Mouse (Mus musculus) Patski (cell line): ENCODE measurements around the gene Gtf2ird2. TPM values are rescaled to one million over a fixed set of nuclear protein-coding genes. Genes with fewer than 3 reads are reported as not detected.

ENCODE experiments used
- ATAC-seq: fragments of 100-300 bp; one replicate; pipeline ENCODE4 v1.8.0; 2021
- CTCF ChIA-PET: fragments of 350-600 bp; sonication (Branson Sonifier 250); formaldehyde crosslinking; loops from one replicate; lab custom pipeline; 2022; ENCODE audit warnings: inconsistent platforms; lab: Charles Lee
- POLR2A ChIA-PET: fragments of 350-600 bp; sonication (Branson Sonifier 250); formaldehyde crosslinking; loops from one replicate; lab custom pipeline; 2022; ENCODE audit warnings: antibody characterized with exemption, inconsistent platforms; lab: Charles Lee
- DNase-seq: peaks from one replicate; pipeline ENCODE4 v3.0.0-alpha.2; 2011; ENCODE audit warnings: low read depth, low spot score
- H3K27me3 ChIP-seq: fragments of 371-371 bp; one replicate; pipeline ENCODE4 v1.5.1; 2021
- CTCF ChIP-seq: fragments of 100-300 bp; IDR thresholded peaks from one replicate; pipeline ENCODE4 v1.5.1; 2021
- in situ Hi-C: fragments of 300-500 bp; cut with MboI; formaldehyde crosslinking; loops from 3 replicates; pipeline ENCODE4 v1.11.1; 2018; ENCODE audit warnings: low pct_unique_long_range_greater_than_20kb, mixed read lengths
- polyA plus RNA-seq: library from polyadenylated mRNA; unstranded; gene quantifications from one replicate; pipeline ENCODE4 v1.2.3, GENCODE M21; 2021

The Gtf2ird2 gene
- 11.1 TPM for polyA plus RNA-seq

GRCm38 (mm10) chr5:134183880-134184808, at the start of gene Gtf2ird2:
Gene Gtf2ird2, plus strand, starts transcription at chr5:134184019.
- DNase-seq (peak; percentile 97), ATAC-seq (peak; percentile 90)
- in situ Hi-C loops = loop anchor here (5.0 kb wide), 2 partner anchors 158 to 298 kb away; no protein-coding TSS in a partner anchor
- ChIA-PET POLR2A (interaction anchor here (0.6 to 0.7 kb wide), 2 partner anchors 140 to 491 kb away, joined by 4 to 10 read pairs; no protein-coding TSS in a partner anchor), CTCF (no interaction called here)
- TF ChIP-seq CTCF = no peak
- no peaks in the 10 kb centered on the region for H3K27me3 ChIP-seq

- POLR2A ChIA-PET = no interaction called here
- TF ChIP-seq CTCF = no peak
- H3K27me3 ChIP-seq = no peaks in the 10 kb centered on the region
- ATAC-seq (no peak), DNase-seq (no peak)
- in situ Hi-C loops = no loop called here
- CTCF ChIA-PET = no interaction called here
Observed at GRCm38 (mm10) chr5:134136022-134136421, 47.8 kb upstream of the Gtf2ird2 start.

GRCm38 (mm10) chr5:134137933-134138332, 45.9 kb upstream of the Gtf2ird2 start:
- no peak for DNase-seq
- ChIA-PET POLR2A (no interaction called here), CTCF (interaction anchor here (1.4 kb wide), 1 partner anchor 9 kb away, joined by 3 read pairs; no protein-coding TSS in a partner anchor)
- no peak for TF ChIP-seq CTCF
- in situ Hi-C loops = no loop called here
- no peak for ATAC-seq
- H3K27me3 ChIP-seq = no peaks in the 10 kb centered on the region

GRCm38 (mm10) chr5:134139429-134139828, 44.4 kb upstream of the Gtf2ird2 start:
- DNase-seq (no peak), ATAC-seq (no peak)
- no peaks in the 10 kb centered on the region for H3K27me3 ChIP-seq
- in situ Hi-C loops = no loop called here
- CTCF ChIA-PET = interaction anchor here (1.3 kb wide), 1 partner anchor 44 kb away, joined by 3 read pairs; no protein-coding TSS in a partner anchor
- POLR2A ChIA-PET = no interaction called here
- no peak for TF ChIP-seq CTCF

GRCm38 (mm10) chr5:134141236-134141635, 42.6 kb upstream of the Gtf2ird2 start:
- ATAC-seq (no peak), DNase-seq (no peak)
- TF ChIP-seq CTCF = no peak
- in situ Hi-C loops = no loop called here
- no peaks in the 10 kb centered on the region for H3K27me3 ChIP-seq
- POLR2A ChIA-PET = no interaction called here
- CTCF ChIA-PET = no interaction called here

GRCm38 (mm10) chr5:134142381-134142780, 41.4 kb upstream of the Gtf2ird2 start:
- DNase-seq = no peak
- TF ChIP-seq CTCF = no peak
- ATAC-seq = no peak
- in situ Hi-C loops = no loop called here
- ChIA-PET POLR2A (interaction anchor here (1.6 kb wide), 1 partner anchor 10 kb away, joined by 3 read pairs; no protein-coding TSS in a partner anchor), CTCF (no interaction called here)
- H3K27me3 ChIP-seq = no peaks in the 10 kb centered on the region

GRCm38 (mm10) chr5:134144986-134145385, 38.8 kb upstream of the Gtf2ird2 start:
- POLR2A ChIA-PET = no interaction called here
- no peak for TF ChIP-seq CTCF

GRCm38 (mm10) chr5:134147194-134147753, 36.5 kb upstream of the Gtf2ird2 start:
- POLR2A ChIA-PET = no interaction called here
- CTCF ChIA-PET = no interaction called here
- in situ Hi-C loops = no loop called here
- peak; percentile 8 for ATAC-seq
- no peaks in the 10 kb centered on the region for H3K27me3 ChIP-seq
- peak; percentile 37 for DNase-seq
- no peak for TF ChIP-seq CTCF

More at GRCm38 (mm10) chr5:134144986-134145385, 38.8 kb upstream of the Gtf2ird2 start:
- in situ Hi-C loops = no loop called here
- no peak for ATAC-seq
- CTCF ChIA-PET = no interaction called here
- no peaks in the 10 kb centered on the region for H3K27me3 ChIP-seq
- DNase-seq = no peak

GRCm38 (mm10) chr5:134148153-134148552, 35.7 kb upstream of the Gtf2ird2 start:
- CTCF ChIA-PET = interaction anchor here (1.0 kb wide), 1 partner anchor 45 kb away, joined by 3 read pairs; no protein-coding TSS in a partner anchor
- H3K27me3 ChIP-seq = no peaks in the 10 kb centered on the region
- ATAC-seq = peak; percentile 1
- POLR2A ChIA-PET = no interaction called here
- in situ Hi-C loops = no loop called here
- no peak for DNase-seq
- no peak for TF ChIP-seq CTCF

- TF ChIP-seq CTCF = no peak
- ATAC-seq (no peak), DNase-seq (no peak)
- no peaks in the 10 kb centered on the region for H3K27me3 ChIP-seq
- ChIA-PET CTCF (no interaction called here), POLR2A (no interaction called here)
- in situ Hi-C loops = no loop called here
Observed at GRCm38 (mm10) chr5:134151895-134152294, 31.9 kb upstream of the Gtf2ird2 start.
